Mouse (Mus musculus) cerebellum, adult (tissue): ENCODE results near the gene Sox13.

Experiments
- ATAC-seq: cut with Nextera tagmentation; 2 replicates; pipeline ENCODE4 v1.9.2; 2017; ENCODE audit warnings: mild to moderate bottlenecking, moderate library complexity, mixed read lengths; ENCODE audit not compliant: insufficient number of reproducible peaks, low FRiP score, low TSS enrichment

The Sox13 gene

DNA sequence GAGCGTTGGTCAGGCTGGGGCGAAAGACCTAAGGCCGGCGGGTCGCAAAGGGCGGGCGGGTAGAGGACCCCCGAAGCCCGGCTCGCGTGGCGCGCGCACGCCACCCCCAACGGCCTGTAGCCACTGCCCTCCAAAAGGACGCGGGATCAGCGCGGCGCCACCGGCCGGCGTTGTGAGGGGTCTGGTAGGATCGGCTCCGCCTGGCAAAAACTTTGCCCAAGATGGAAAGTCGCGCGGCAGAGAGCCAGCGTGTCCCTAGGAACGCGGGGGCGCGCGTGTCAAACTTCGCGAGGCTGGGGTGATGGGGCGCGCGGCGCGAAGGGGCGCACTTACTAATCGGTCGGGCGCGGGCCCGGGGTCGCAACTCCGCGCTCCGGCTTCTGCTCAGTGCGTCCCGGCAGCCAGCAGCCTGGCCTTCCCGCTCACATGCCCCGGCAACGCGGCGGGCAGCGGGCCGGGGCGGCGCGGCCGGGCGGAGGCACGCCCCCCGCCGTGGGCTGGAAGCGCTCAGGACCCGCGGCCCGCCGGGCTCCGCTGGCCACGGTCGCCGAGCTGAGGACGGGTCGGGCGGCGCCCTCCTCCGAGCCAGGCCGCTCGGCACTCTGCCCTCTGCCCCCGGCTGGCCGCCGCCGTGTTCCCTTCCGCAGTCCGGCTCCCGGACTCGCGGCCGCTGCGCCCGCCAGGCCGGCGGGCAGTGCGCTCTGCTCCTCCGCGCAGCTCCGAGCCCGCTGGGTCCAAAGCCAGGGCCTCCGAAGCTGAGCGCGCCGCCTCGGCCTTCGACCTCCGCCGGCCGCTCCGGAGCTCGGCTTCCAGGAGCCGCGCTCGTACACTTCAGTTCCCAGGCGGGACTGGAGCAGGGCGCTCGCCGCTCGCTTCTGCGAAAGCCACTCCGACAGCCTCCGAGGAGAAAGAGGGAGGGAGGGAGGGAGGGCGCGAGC lies at the start of gene Sox13:
Gene Sox13, minus strand, starts transcription at position 835 of the 938 bp plus-strand sequence.
- no peak for ATAC-seq

DNA sequence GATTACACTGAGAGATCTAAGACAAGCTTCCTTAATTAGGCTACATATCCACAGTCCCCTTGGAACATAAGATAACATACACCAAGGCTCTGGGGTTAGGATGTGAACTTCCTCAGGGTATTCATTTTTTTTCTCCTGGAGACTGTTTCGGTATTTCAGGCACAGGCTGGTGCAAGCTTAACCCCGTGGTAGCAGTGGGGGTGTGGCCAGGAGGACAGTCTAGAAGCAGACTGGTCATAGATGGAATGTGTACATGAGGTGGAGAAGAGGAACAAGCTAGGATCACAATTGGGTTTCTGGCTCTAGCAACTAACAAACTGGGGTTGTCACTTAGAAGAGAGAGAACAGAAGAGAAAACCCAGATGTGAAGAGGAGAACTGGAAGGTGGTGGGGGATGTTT lies 47.4 kb upstream of the Sox13 start:
- no peak for ATAC-seq

- ATAC-seq, result no peak
Measured at GRCm38 (mm10) chr1:133471086-133471485, 46.9 kb upstream of the Sox13 start.

GRCm38 (mm10) chr1:133470242-133471025 lies 46.3 kb upstream of the Sox13 start:
- ATAC-seq, result no peak

DNA sequence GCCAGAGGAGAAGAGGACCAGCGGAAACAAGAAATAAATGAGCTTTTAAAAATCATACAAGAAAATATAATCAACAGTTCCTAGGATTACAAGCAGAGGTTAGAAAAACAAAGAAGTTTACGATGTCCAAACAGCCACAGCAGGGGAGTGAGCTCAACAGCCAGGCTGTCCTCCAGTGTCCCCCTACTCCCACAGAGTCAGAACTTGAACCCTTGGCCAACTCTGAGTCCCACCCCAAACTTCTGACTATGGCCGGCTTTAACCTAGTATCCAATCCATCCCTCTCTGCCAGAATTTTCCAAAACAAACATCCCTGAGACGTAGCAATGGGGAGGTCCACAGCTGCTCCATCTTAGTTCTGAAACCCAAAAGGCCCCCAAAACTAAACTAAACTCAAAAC lies 45.0 kb upstream of the Sox13 start:
- no peak for ATAC-seq

DNA sequence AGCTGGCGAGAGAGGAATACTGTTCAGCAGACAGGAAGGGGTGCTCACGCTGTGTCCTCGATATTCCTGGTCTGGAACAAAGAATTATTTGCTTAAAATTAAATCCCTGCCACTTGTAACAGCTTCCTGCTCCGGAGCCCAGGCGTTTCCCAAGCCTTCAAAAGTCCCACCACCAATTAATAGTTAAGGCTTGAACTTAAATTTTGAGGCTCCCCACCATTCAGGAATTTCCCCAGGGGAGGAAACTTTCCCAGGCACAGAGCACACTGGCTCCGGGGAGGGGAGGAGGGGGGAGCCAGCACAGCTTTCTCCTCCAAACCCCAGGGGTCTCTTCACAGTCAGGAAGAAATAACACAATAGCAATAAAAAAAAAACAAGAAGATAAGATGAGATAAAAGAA lies 44.6 kb upstream of the Sox13 start:
- ATAC-seq, result no peak

DNA sequence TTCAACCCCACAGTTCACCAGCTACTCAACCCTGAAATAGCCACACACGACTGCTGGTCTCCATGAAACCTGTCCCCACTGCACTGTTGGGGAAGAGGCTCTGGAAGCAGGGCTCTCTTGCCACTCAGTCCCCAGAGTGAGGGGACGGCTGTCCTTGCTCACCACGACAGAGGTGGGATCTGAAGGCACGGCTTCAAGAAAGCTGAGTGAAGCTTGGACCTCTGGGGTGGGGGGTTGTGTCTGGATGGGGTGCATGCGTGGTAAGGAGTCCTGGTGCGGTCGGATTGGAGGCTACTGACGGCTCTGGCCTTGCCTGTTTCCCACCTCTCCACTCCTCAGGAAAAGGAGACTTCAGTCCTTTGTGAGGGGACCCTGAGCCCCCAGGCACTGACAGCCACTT lies 43.7 kb upstream of the Sox13 start:
- ATAC-seq, result no peak

GRCm38 (mm10) chr1:133463138-133463537 lies 39.0 kb upstream of the Sox13 start:
- ATAC-seq, result no peak

GRCm38 (mm10) chr1:133460996-133461395 lies 36.8 kb upstream of the Sox13 start:
- ATAC-seq, result no peak

DNA sequence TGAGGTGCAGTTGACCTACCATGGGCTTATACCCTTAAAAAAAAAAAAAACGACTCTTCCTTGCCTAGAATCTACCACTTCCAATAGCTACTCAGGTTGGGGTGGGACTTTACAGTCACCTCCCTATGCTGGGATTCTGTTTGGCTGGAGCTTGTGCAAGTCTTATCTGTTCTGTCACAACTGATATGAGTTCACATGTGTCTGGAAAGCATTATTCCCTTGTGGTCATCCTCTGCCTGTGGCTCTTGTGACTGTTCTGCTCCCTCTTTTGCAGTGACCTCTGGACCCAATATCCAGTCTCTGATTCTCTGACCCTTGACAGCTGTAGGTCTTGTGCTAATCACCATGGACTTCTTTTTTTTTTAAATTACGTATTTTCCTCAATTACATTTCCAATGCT lies 31.9 kb upstream of the Sox13 start:
- no peak for ATAC-seq

DNA sequence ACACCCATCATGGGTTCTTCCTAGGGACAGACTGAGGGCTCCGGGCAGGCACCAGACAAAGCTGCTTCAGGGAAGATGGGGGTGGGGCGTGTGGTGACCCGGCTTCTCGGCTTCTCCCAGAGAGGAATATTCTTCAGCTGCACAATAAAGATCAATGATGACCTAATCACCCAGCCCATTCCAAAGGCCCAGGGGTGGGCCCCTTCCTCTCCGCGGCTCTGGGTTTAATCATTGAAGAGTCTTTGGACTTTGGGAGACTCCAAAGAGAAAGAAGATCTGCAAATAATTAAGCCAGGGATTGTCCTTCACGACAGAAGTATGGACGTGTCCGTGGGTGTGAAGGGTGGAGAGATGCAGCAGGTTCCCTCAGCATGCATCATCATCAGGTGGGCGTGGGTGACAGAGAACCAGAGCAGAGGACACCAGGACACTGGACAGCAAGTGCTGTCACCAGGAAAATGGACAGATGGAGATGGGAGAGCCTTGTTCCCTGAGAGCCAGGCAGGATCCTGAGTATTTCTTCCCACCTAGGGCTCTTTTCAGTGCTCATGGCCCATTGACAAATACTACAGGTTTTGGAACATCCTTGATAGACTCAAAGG lies 28.5 kb upstream of the Sox13 start:
- no peak for ATAC-seq

- no peak for ATAC-seq
Measured at GRCm38 (mm10) chr1:133451869-133452563, 27.8 kb upstream of the Sox13 start.

GRCm38 (mm10) chr1:133451025-133451424 lies 26.8 kb upstream of the Sox13 start:
- no peak for ATAC-seq

- no peak for ATAC-seq
Measured at GRCm38 (mm10) chr1:133448351-133448931, 24.3 kb upstream of the Sox13 start.

DNA sequence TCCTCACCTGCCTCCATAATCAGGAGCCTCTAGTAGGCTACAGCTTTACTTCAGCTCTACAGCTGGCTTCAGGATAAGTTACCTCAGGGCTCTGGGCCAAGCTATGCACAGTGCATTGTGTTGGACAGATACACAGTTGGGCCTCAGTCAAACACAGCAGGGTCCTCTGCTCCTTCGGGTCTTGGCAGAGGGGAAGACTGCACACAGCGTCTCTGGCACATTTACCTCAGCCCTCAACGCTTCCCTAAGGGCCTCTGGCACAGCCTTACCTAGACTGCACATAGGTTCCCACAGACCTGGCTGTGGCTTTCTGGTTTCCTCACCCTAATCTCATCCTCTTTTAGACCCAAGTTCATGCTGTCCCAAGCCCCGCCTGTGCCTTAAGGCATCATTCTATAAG lies 22.1 kb upstream of the Sox13 start:
- no peak for ATAC-seq

DNA sequence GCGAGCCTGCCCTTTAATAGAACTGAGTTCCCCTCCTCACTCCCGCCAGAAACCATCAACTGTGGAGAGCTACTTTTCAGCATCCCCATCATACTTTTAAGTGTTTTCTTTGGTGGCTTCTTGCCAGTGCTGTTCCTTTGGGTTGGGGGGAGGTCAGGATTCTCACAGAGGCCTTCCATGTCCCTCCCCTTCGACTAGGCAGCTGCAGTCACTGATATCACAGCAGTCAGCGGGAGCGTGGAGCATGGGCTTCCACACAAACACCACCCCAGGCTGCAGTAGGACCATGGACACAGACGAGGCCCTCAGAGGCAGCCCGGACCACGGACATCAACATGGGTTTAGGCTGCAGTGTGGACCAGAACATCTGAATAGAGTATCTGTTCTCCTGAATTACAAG lies 20.1 kb upstream of the Sox13 start:
- ATAC-seq, result no peak

GRCm38 (mm10) chr1:133437916-133438683 lies 13.9 kb upstream of the Sox13 start:
- no peak for ATAC-seq

DNA sequence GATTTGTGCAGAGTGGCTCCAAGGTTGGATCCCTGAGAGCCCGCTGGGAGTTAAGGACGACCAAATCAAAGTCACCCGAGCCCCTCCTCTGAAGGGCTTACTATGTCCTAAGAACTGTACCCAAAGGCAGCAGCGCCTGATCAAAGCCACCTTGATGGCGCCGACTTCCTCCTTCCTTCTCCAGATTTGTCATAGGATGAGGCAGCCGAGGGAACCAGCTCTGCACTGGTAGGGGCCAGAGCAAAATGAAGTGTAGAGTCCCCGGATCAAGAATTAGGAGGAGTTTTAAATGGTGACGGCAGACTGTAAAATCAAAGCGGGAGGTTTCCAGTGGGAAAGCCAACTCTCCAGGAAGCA lies 10.6 kb upstream of the Sox13 start:
- ATAC-seq, result no peak

DNA sequence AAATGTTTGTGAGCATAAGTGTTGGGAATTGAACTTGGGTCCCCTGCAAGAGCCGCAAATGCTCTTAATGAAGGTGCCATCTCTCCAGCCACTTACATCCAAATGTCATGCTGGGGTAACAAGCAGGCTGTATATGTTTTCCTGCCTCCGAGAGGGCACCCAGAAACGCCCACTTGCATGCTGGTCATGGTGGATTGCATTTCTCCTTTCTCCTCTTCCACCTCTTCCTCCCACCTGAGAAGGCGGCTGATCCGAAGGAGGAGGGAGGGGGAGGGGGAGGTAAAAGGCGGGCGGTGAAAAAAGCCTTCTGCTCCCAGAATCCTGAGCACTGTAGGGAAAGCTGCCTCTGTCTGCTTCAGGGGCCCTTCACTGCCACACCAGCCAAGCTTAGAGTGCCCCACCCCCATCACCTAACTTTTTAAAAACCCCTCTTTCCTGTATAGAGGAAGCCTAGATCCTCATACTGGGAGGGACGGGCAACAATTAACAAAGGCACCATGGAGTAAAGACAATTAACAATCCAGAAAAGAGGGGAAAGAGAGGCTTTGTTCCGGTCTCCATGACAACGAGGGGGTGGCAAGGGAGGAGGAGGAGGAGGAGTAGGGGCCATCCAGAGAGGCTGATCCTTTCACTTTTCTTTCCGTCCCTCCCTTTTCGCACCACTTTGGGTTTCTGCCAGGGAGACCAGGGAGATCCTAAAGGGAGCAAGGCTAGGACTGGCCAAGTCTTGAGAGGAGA lies 10.0 kb upstream of the Sox13 start:
- ATAC-seq, result no peak
